Mouse (Mus musculus): ENCODE measurements around the gene Tbx6.

Gene Tbx6

DNA sequence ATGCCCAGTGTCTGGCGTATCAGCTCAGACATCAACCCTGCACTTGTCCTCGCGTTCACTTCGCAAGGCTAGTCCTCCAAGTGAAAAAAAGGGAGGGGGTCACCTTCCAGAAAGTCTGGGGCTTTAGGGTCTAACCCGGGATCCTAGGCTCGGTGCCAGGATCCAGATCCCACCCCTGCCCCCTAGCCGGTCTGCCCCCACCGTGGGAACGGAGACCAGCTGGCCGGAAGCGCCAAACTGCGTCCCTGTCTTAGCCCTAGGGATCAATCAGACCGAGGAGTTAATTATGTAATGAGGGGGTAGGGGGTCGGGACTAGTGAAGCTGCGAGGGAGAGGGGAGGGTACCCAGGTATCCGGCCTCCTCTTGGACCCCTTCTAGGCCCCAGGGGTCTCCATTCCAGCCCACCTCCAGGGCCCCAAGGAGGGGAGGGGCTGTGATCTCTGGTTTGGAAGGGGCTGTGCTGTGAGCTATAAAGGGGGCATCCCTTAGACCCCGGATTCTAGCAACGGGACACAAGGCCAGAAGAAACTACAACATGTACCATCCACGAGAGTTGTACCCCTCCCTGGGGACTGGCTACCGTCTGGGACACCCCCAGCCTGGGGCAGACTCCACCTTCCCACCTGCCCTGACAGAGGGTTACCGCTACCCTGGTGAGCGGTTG is at the start of gene Tbx6:
TSS of gene Tbx6 (plus strand) at position 513 of the 665 bp plus-strand sequence.
- DNase-seq (ENCODE audit: low spot score in 2 of 2): peak in 1 of 2 experiments; percentile 27

DNA sequence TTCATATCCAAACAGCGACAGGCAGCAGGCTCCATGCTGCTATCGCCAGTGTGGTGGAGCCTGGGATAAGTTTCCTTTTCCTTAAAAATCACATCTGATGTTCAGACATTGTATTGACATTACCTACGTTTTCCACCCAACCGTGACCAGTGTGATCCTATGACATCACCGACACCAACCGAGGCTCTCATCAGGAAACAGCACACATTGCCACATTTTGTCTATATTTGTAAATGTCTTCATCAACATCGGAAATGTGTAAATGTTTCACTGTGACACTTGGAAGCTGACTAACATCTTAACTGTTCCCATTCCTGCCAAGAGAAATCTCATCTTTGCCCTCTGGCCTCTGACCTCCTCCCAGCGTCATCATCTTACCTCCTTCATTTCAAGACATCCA is 45.2 kb upstream of the Tbx6 start:
- DNase-seq (ENCODE audit: low spot score in 2 of 2): no peak

DNA sequence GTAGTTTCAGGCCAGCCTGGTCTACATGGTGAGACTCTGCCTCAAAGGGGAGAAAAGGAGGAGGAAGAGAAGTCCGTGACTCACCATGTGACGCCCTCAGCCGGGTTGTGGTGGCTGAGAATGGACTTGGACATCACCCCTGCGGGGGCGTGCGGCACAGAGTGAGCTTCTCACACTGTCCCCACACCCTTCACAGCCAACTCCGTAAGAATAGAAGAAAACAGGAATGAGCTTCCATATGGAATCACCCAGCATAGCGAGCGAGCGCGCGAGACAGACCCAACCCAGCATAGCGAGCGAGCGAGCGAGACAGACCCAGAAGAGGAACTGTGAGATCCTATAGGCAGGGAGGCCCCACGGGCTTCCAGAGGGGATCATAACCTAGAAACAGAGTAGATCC is 41.7 kb upstream of the Tbx6 start:
- no peak for DNase-seq (ENCODE audit: low spot score in 2 of 2)

GRCm38 (mm10) chr7:126740132-126740735 is 41.0 kb upstream of the Tbx6 start:
- no peak for DNase-seq (ENCODE audit: low spot score in 2 of 2)

- DNase-seq (ENCODE audit: low spot score in 2 of 2): no peak
Observed at GRCm38 (mm10) chr7:126740977-126741376, 40.3 kb upstream of the Tbx6 start.

GRCm38 (mm10) chr7:126741452-126741851 is 39.8 kb upstream of the Tbx6 start:
- no peak for DNase-seq (ENCODE audit: low spot score in 2 of 2)

DNA sequence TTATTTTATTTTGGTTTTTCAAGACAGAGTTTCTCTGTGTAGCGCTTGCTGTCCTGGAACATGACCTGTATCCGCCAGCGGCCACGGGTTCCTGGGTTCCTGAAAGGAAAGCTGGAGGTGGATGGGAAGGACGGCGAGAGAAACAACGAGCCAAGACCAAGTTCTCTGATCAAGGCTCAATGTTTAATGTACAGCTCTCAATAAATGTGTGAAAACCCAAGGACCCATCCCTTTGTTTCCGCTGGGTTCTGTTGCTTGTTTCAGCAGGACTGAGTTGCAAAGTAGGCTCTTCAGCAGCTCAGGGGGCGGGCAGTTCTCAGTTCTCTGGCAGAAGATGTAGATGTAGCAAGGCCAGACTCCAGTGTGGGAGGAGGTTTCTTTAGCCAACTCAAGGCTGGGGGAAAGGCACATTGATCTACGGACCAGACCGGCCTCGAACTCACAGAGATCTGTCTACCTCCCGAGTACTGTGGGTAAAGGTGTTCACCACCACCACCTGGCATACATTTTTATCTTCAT is 39.3 kb upstream of the Tbx6 start:
- DNase-seq (ENCODE audit: low spot score in 2 of 2): no peak

DNA sequence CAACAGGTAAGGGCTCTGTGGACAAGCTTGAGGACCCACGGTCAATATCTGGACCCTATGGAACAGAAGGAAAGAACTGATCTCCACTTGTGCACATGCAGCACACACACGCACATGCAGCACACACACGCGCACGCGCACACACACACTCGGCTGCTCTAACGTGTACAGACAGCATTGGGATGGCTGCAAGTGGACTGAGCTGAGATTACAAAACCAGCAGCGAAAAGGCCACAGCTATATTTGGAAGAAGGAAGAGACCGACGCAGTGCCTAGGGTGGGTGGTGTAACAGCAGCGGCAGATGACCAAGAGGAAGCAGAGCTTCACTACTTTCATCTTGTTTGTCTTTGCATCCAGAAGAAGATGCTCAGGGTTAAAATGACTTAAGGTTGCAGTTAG is 35.2 kb upstream of the Tbx6 start:
- DNase-seq (ENCODE audit: low spot score in 2 of 2): no peak

DNA sequence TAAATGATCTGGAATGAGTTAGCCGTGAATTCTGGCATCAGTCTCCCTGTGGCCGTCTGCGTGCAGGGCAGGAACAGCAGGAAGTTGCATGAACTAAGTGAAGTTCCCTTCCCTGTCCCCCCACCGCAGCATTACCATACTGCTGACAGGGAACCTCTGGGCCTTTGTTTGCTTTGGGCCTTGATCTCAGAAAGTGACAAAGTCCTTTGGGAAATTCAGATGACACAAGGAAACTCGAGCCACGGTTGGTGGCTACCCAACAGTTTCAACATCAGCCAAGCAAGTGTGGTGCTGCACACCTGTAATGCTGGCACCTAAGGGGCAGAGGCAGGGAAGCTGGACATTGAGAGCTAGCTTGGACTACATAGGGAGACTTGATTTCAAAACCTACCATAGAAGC is 34.5 kb upstream of the Tbx6 start:
- DNase-seq (ENCODE audit: low spot score in 2 of 2): no peak

GRCm38 (mm10) chr7:126748824-126749223 is 32.5 kb upstream of the Tbx6 start:
- no peak for DNase-seq (ENCODE audit: low spot score in 2 of 2)

DNA sequence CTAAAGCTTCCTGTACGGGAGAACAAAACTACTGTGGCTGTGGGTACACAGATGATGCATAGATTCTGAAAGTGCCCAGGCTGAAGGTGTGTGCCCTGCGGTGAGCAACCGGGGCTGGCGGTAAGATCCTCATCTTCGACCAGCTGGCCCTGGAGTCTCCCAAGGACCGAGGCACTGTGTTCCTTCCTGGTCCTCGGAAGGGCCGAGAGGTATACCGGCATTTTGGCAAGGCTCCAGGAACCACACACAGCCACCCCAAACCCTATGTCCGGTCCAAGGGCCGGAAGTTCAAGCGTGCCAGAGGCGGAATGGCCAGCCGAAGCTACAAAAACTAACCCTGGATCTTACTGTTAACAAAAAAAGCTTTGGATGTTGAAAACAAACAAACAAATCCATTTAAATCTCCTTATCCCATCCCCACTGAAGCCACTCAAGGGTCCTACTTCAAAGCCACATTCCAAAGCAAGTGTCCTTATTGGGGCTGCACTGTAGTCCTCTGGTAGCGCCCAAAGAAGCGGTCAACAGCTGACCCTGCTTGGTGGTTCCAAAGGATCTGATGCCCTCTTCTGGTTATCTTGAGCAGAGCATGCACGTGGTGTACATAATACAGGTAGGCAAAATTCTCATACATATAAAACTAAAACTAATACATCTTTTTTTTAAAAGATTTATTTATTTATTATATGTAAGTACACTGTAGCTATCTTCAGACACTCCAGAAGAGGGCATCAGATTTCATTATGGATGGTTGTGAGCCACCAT is 31.5 kb upstream of the Tbx6 start:
- no peak for DNase-seq (ENCODE audit: low spot score in 2 of 2)

- DNase-seq (ENCODE audit: low spot score in 2 of 2): peak in 1 of 2 experiments; percentile 64
Observed at GRCm38 (mm10) chr7:126754866-126755265, 26.4 kb upstream of the Tbx6 start.

DNA sequence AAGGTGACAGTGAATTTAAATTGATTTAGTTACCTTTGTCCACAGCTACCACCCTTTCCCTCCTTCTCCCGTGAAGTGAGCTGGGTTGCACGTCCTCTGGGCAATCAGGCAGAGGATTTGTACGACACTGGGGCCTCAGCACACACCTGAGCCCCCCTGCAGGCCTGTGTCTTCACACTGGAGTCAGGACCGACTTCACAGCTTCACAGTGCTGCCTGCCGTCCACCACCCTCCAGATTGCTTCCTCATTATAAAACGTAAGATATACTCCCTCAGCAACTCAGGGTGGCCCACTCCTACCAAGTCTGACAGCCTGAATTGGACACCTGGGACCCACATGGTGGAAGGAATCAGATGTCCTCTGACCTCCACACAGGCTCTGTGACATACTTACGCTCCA is 22.7 kb upstream of the Tbx6 start:
- no peak for DNase-seq (ENCODE audit: low spot score in 2 of 2)

GRCm38 (mm10) chr7:126759050-126759671 is 22.1 kb upstream of the Tbx6 start, which contains the start of gene Mapk3:
Mapk3 (plus strand) TSS chr7:126759601.
- DNase-seq (ENCODE audit: low spot score in 2 of 2): peak; percentile 86 to 89

DNA sequence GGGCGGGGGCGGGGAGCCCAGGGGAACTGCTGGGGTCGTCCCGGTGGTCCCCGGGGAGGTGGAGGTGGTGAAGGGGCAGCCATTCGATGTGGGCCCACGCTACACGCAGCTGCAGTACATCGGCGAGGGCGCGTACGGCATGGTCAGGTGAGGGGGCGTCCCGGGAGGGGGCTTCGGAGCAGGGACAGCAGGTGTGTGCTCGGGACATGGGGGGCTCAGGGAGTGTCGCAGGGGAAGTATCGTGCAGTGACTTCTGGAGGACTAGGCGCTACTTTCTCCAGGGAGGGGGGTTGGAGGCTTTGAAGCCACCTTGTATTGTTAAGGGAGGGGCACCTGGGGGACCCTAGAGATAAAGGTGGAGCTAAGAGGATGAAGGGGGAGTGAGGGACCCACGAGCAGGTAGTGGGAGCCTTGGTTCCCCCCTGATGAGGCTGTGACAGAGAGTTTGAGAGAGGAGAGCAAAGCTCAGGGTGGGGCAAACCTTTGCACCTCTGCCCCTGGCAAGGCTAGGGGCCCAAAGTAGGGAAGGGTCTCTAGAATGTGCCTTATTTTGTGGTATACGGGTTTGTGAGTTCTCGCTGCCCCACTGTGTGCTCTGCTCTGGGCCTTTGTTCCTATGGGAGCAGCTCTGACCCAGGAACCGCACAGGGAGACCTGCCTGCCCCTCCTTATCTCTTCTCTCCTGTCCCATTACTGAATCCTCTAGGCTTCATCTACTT is 21.5 kb upstream of the Tbx6 start:
- DNase-seq (ENCODE audit: low spot score in 2 of 2): no peak

GRCm38 (mm10) chr7:126760391-126760802 is 20.9 kb upstream of the Tbx6 start:
- DNase-seq (ENCODE audit: low spot score in 2 of 2): peak in 1 of 2 experiments; percentile 50

DNA sequence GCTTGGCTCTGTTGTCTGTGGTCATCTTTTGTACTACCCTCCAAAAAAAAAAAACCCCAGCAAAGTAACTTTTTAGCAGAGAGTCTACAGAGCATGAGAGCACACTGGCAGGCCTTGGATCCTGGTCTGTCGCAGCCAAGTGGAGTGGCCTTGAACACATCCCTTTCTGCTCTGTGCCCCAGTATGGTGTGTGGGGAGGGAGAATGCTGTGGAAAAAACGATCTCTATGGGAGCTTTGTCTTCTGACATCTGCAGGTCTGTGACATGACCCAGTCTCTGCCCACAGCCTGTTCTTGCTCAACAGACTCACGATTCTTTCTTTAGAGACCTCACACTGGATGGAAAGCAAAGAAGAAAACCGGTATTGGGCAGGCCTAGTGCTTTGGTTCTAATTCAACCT is 20.3 kb upstream of the Tbx6 start:
- DNase-seq (ENCODE audit: low spot score in 2 of 2): no peak

DNA sequence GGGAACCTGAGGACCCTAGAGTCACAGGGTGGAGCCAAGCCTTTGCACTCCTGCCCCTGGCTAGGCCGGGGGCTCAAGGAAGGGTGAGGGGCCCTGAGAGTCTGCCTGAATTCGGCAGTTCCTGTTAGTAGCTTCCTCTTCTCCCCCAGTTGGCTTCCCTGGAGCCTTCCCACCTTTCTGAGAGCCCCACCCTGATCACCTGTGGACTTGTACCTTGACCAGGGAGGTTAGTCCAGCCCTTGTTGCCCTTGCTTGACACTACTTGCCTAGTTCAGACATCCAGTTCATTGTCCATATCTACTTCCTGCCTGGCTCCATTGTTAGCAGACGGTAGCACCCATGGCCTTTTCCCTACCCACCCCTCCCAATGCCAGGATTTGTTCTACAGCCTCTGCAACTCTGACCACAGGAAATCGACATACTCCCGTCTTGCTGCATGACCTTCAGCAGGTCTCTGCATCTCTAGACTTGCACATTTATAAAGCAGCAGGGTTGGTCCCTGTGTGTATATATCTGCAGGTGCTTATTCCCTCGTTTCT is 19.7 kb upstream of the Tbx6 start:
- DNase-seq (ENCODE audit: low spot score in 2 of 2): no peak

- DNase-seq (ENCODE audit: low spot score in 2 of 2): no peak
Observed at GRCm38 (mm10) chr7:126762471-126763008, 18.7 kb upstream of the Tbx6 start.

- DNase-seq (ENCODE audit: low spot score in 2 of 2): no peak
Observed at GRCm38 (mm10) chr7:126765540-126765939, 15.7 kb upstream of the Tbx6 start.

GRCm38 (mm10) chr7:126766201-126766600 is 15.1 kb upstream of the Tbx6 start, which contains the start of gene Gdpd3:
Gdpd3 (plus strand) TSS chr7:126766334.
- DNase-seq (ENCODE audit: low spot score in 2 of 2): no peak
